Mouse (Mus musculus) embryonic facial prominence, embryonic 12.5 days (tissue): ENCODE results near the gene Gk2. TPM values are rescaled to one million over a fixed set of nuclear protein-coding genes. Genes with fewer than 3 reads are reported as not detected.

Experiments
- ATAC-seq: fragments of 200-750 bp; cut with Nextera tagmentation; 2 replicates; pipeline ENCODE4 v1.8.0; 2017; ENCODE audit not compliant: insufficient number of reproducible peaks, insufficient read depth, low FRiP score, low TSS enrichment
- H3K27ac ChIP-seq: fragments of 300-500 bp; sonication (generic); 2 replicates; pipeline ENCODE4 v1.5.1; 2016; ENCODE audit warnings: mild to moderate bottlenecking
- H3K27me3 ChIP-seq: fragments of 300-500 bp; sonication (generic); 2 replicates; pipeline ENCODE4 v1.6.1; 2016; ENCODE audit warnings: mild to moderate bottlenecking, moderate library complexity
- H3K36me3 ChIP-seq: fragments of 300-500 bp; sonication (generic); 2 replicates; pipeline ENCODE4 v1.6.1; 2016; ENCODE audit warnings: mild to moderate bottlenecking
- H3K4me1 ChIP-seq: fragments of 300-500 bp; sonication (generic); 2 replicates; pipeline ENCODE4 v1.6.1; 2016
- H3K4me2 ChIP-seq: fragments of 300-500 bp; sonication (generic); replicated peaks from 2 replicates; pipeline ENCODE4 v1.6.1; 2016; ENCODE audit warnings: mild to moderate bottlenecking, moderate library complexity
- H3K4me3 ChIP-seq: fragments of 300-500 bp; sonication (generic); 2 replicates; pipeline ENCODE4 v1.5.1; 2016; ENCODE audit warnings: mild to moderate bottlenecking
- H3K9ac ChIP-seq: fragments of 300-500 bp; sonication (generic); 2 replicates; pipeline ENCODE4 v1.6.1; 2016; ENCODE audit warnings: mild to moderate bottlenecking, moderate library complexity
- H3K9me3 ChIP-seq: fragments of 300-500 bp; sonication (generic); 2 replicates; pipeline ENCODE4 v1.6.1; 2016; ENCODE audit warnings: mild to moderate bottlenecking, moderate library complexity
- WGBS: fragments of 180-500 bp; shearing (Covaris S2); methylation state at CpG from one replicate; pipeline ENCODE4 v1.1.7; 2016; 5-methylcytosine and 5-hydroxymethylcytosine counted together
- polyA plus RNA-seq: library from polyadenylated mRNA; unstranded; fragments of >200 nt; fragmentation: Nextera tagmentation; extraction: Ambion mirVana; gene quantifications from 2 replicates; pipeline ENCODE4 v1.2.1, GENCODE M21; 2016

Gene Gk2
- polyA plus RNA-seq: not detected in 2 replicates

DNA sequence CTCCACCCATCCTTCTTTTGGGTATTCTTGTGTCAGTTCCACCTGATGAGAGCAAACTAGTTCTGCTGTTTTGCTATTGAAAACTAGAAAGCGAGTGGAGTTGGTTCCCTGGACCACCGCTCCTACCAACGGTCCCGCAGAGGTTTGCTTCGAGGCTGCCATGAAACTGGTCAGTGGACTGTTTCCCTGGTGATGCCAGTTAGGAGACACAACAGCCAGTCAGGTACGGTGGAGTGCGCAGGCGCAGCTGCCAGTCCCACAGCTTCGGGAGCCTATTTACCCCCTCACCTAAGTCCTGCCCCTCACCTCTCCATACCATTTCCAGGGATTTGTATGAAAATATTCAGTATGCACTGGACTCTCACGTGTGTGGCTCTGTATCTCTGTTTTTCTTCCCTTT is at the start of gene Gk2:
Gene Gk2 (minus strand): TSS at position 206 of the 400 bp plus-strand sequence.
- Histone ChIP-seq H3K4me1 (no peaks in the 10 kb centered on the region), H3K4me3 (no peak within 1 kb of the TSS), H3K27me3 (no peaks in the 10 kb centered on the region), H3K9ac (no peak within 1 kb of the TSS), H3K27ac (no peak within 1 kb of the TSS), H3K9me3 (no peaks in the 10 kb centered on the region), H3K4me2 (no peak within 1 kb of the TSS), H3K36me3 (no peaks in the 10 kb centered on the region)
- 92% methylated on average over 10 of the region's 10 CpGs for WGBS
- ATAC-seq: no peak

DNA sequence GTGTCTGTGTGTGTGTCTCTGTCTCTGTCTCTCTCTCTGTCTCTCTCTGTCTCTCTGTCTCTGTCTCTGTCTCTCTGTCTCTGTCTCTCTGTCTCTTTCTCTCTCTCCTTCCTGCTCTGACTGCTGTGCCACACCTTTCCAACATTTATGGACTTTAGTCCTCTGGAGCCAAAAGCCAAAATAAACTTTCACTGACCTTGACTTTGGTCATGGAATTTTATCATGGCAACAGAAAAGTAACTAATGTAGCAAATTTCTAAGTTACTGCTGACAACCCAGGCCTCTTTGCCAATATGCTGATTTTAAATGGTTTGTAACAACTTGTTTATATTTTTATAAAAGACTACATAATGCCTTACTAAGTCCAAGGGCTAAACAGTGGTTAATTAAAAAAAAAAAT is 41.2 kb upstream of the Gk2 start:
- Histone ChIP-seq H3K36me3 (no peaks in the 10 kb centered on the region), H3K4me3 (no peak overlapping the region), H3K27ac (no peak overlapping the region), H3K9ac (no peak overlapping the region), H3K27me3 (no peaks in the 10 kb centered on the region), H3K9me3 (no peaks in the 10 kb centered on the region), H3K4me2 (no peak overlapping the region), H3K4me1 (no peaks in the 10 kb centered on the region)
- no peak for ATAC-seq

DNA sequence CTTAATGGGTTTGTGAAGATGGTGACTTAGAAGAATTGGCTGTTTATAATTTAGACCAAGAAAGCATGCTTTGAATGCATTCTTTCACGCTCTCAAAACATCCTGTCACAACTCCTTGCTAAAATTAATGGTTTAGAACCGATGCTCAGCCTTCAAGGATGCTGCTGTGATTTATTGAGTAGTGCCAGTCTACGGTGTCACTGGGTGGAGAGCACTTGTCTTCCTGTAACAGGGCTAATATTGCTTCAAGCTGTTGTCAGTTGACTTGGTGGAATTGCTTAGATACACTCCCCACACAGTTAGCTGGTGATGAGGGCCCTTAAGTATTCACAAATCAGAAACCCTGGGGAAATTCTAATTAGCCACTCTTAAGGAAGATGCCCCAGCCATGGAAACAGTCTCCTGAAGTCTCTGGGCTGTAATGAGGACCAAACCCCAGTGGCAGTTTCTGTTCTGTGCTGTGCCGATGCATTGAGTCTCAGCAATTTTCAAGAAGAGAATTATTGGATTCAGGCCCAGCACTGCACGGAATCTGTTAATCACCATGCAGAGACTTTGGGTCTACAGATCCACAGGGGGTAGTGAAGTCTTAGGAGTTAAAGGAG is 38.8 kb upstream of the Gk2 start:
- H3K27ac ChIP-seq: no peak overlapping the region
- no peaks in the 10 kb centered on the region for H3K27me3 ChIP-seq
- H3K4me1 ChIP-seq: no peaks in the 10 kb centered on the region
- 71% methylated on average over 5 of the region's 5 CpGs for WGBS
- H3K36me3 ChIP-seq: no peaks in the 10 kb centered on the region
- H3K4me3 ChIP-seq: no peak overlapping the region
- H3K9ac ChIP-seq: no peak overlapping the region
- ATAC-seq: no peak
- no peaks in the 10 kb centered on the region for H3K9me3 ChIP-seq
- no peak overlapping the region for H3K4me2 ChIP-seq

DNA sequence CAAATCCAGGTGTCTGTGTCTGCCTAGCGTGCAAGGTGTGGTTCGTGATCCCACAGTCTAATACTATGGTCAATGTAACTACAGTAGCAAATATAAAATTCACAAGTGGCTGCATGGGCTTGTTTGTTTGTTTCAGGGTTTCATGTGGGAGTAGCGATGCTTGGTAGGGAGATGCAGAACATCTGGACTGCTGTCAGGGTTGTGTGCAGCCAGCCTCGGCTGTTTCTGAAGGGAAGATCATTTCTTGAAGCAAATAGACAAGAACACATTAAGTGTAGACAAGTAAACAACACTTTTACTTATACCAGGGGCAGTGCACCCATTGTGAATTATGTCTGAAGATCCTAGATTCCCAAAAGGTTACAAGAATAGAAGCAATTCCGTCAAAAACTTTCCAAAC is 36.6 kb upstream of the Gk2 start:
- Histone ChIP-seq H3K9ac (no peak overlapping the region), H3K36me3 (no peaks in the 10 kb centered on the region), H3K4me2 (no peak overlapping the region), H3K4me1 (no peaks in the 10 kb centered on the region), H3K9me3 (no peaks in the 10 kb centered on the region), H3K4me3 (no peak overlapping the region), H3K27me3 (no peaks in the 10 kb centered on the region), H3K27ac (no peak overlapping the region)
- ATAC-seq: no peak
- 80% methylated on average over 5 of the region's 5 CpGs for WGBS

DNA sequence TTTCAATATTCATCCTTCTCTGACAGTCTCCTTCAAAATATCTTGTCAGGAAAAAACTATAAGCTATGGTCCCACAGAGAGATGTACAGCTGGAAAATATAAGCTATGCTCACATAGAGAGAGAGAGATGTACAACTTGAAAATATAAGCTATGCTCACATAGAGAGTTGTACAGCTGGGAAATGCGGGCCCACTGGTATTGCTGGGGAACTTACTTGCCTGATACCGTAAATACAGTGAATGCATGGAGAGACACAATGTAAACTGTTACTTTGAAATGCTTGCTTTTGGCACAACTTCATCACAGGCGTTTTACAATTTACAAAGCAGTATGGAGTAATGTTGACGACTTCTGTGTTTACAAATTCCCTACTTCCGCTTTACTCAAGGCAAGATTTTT is 29.3 kb upstream of the Gk2 start:
- H3K4me2 ChIP-seq: no peak overlapping the region
- no peaks in the 10 kb centered on the region for H3K9me3 ChIP-seq
- H3K4me3 ChIP-seq: no peak overlapping the region
- no peak overlapping the region for H3K27ac ChIP-seq
- ATAC-seq: no peak
- no peaks in the 10 kb centered on the region for H3K27me3 ChIP-seq
- WGBS: 88% methylated on average over 5 of the region's 5 CpGs
- no peak overlapping the region for H3K9ac ChIP-seq
- H3K36me3 ChIP-seq: no peaks in the 10 kb centered on the region
- H3K4me1 ChIP-seq: no peaks in the 10 kb centered on the region

DNA sequence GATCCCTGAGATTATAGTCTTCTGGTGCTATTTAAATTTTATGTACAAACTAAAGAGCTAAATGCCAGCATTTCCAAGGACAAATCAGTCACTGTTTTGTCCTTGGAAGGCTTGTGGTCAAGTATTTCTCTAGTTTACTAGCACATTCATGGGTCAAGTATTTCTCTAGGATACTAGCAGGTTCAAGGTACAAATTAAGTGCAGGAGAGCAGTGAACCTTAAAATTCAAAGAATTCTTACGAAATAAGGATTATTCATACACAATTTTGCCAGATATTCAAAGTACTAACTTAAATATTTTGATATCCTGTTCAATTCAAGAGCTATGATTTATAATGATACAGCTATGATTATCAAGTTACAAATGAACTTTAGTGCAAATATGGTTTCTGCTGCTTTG is 23.2 kb upstream of the Gk2 start:
- no peak overlapping the region for H3K4me2 ChIP-seq
- no peaks in the 10 kb centered on the region for H3K9me3 ChIP-seq
- H3K9ac ChIP-seq: no peak overlapping the region
- no peak overlapping the region for H3K27ac ChIP-seq
- ATAC-seq: no peak
- WGBS: 68% methylated on average over 1 of the region's 1 CpGs
- H3K27me3 ChIP-seq: no peaks in the 10 kb centered on the region
- H3K4me3 ChIP-seq: no peak overlapping the region
- no peaks in the 10 kb centered on the region for H3K4me1 ChIP-seq
- no peaks in the 10 kb centered on the region for H3K36me3 ChIP-seq

DNA sequence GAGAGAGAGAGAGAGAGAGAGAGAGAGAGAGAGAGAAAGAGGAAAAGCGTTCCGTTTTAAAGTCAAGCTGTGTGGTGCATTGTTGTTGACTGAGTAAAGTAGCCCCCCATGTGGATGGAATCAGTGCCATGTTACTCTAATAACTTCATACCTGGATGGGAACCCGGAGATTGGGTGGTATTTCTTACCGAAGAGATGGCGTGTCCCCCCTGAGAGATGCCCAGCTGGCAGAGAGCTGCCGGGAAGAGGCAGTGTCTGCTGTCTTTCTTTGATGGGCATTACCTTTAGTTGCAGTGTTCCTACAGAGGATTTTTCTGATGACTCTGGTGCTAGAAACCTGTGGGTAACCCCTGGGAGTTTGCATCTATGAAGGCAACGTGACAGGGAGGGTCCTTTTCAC is 10.4 kb upstream of the Gk2 start:
- no peak overlapping the region for H3K4me3 ChIP-seq
- no peak overlapping the region for H3K9ac ChIP-seq
- WGBS: 90% methylated on average over 7 of the region's 7 CpGs
- H3K4me1 ChIP-seq: no peaks in the 10 kb centered on the region
- H3K27ac ChIP-seq: no peak overlapping the region
- no peaks in the 10 kb centered on the region for H3K9me3 ChIP-seq
- ATAC-seq: no peak
- no peaks in the 10 kb centered on the region for H3K36me3 ChIP-seq
- no peak overlapping the region for H3K4me2 ChIP-seq
- H3K27me3 ChIP-seq: no peaks in the 10 kb centered on the region

DNA sequence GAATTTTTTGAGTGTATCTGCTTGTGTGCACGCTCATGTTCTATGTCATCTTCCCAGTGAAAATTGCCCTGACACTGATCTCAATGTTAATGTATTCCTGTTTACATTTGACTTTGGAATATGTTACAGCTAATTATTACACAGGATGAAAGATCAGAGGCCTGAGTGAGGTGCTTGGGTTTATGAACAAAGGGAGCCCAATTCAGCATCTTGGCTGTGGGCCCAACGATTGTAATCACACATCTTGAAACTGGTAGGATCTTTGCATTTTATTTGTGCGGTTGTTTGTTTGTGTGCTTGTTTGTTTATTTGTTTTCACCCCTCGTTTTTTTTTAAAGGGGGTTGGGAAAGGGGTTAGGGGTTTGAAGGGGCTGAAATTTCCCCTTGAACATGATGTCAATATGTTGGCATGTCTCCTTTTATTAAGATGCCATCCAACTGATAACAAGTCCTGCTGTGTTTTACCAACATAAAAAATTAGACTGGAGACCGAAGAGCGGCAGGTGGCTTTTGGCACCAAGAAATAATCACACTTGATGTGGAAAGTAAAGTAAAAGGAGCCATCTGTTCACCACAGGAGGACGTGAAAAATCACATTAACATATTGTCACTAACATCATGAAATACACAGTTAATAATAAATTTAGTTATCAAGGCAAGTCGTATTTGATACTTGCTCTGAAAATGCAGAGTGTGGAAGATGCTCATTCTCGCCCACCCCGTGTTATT is 9.8 kb upstream of the Gk2 start:
- H3K27me3 ChIP-seq: no peaks in the 10 kb centered on the region
- no peak overlapping the region for H3K9ac ChIP-seq
- H3K36me3 ChIP-seq: no peaks in the 10 kb centered on the region
- H3K4me3 ChIP-seq: no peak overlapping the region
- H3K4me2 ChIP-seq: no peak overlapping the region
- H3K27ac ChIP-seq: no peak overlapping the region
- ATAC-seq: no peak
- H3K9me3 ChIP-seq: no peaks in the 10 kb centered on the region
- no peaks in the 10 kb centered on the region for H3K4me1 ChIP-seq
- 80% methylated on average over 10 of the region's 10 CpGs for WGBS

DNA sequence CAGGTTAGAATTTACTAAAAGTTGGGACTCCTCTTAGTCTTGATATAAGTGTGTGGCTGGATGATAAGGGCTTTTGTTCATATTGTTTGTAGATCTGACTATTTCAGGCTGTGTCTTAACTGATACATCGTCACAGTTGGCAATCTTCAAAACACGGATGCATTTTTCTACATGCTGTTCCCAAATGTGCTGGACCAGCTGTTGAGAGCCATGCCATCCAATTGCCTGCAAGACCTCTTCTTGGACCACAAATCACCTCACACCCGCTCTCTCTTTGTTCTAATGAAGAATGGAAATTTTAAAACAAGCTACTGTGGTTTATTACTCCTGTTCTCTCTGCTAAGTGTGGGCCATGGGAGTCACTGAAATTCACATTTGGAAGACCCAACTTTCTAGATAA is 9.1 kb upstream of the Gk2 start:
- ATAC-seq: no peak
- no peak overlapping the region for H3K9ac ChIP-seq

DNA sequence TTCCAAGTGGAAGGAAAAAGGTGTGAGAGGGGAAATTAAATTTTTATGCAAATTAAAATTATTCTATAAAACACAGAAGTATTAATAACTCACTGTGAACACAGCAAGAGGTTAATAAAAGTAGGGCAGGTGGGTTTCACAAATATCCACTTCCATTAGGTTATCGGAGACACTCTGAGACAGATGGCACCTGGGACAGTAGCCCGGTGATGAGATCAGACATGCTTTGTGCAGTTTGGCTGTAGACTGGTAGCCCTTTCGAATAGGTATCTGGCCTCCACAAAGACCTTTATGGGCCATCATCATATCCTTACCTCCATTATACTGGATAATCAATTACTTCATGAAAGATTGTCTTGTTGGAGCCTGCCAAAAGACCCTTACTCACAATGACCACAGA is 6.0 kb upstream of the Gk2 start:
- Histone ChIP-seq H3K9me3 (no peaks in the 10 kb centered on the region), H3K27me3 (no peaks in the 10 kb centered on the region), H3K4me3 (no peak overlapping the region), H3K36me3 (no peaks in the 10 kb centered on the region), H3K27ac (no peak overlapping the region), H3K4me1 (no peaks in the 10 kb centered on the region), H3K4me2 (no peak overlapping the region), H3K9ac (no peak overlapping the region)
- ATAC-seq: no peak
- WGBS: 89% methylated on average over 3 of the region's 3 CpGs

More for the DNA sequence above, 9.1 kb upstream of the Gk2 start:
- no peak overlapping the region for H3K4me2 ChIP-seq
- H3K4me3 ChIP-seq: no peak overlapping the region
- 88% methylated on average over 3 of the region's 3 CpGs for WGBS
- no peaks in the 10 kb centered on the region for H3K27me3 ChIP-seq
- H3K9me3 ChIP-seq: no peaks in the 10 kb centered on the region
- no peaks in the 10 kb centered on the region for H3K4me1 ChIP-seq
- H3K27ac ChIP-seq: no peak overlapping the region
- H3K36me3 ChIP-seq: no peaks in the 10 kb centered on the region

DNA sequence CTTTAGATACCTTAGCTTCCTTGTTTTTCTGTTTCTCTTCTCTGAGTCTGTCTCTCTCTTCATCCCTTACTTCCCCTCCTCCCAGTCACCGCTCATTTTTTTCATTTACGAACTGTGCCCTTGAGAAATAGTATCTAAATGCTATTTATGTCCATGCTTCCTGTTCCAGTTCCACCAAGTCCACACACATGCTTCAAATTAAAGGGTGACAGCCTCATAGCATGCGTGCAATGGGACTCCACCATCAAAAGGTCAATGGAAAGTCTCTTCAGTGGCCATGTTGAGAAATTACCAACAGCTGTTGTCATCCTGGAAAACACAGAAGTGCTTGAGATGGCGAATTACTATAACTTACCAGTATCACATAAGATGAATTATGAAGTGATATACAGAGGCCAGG is 5.4 kb downstream of the Gk2 start:
- WGBS: 41% methylated on average over 4 of the region's 4 CpGs
- Histone ChIP-seq H3K27me3 (no peaks in the 10 kb centered on the region), H3K4me1 (no peaks in the 10 kb centered on the region), H3K9me3 (no peaks in the 10 kb centered on the region), H3K4me3 (no peak overlapping the region), H3K9ac (no peak overlapping the region), H3K27ac (no peak overlapping the region), H3K36me3 (no peaks in the 10 kb centered on the region), H3K4me2 (no peak overlapping the region)
- no peak for ATAC-seq

DNA sequence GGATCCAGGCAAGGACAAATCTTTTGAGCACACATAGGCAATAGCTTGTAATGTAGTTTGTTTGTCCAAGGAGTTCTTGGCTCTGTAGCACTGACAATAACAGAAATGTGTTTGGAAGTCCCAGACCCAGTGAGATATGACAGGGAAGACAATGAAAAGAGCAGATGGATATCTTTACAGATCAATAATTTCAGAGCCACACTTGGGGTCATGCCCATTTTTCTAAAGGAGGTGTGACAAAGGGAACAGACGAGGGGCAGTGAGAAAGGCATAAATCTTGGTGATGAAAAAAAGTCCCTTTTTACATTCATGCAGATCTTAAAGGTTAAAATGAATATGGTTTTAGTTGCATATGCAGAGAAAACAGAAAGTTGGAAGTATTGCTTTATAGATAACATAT is 12.6 kb downstream of the Gk2 start:
- WGBS: 62% methylated on average over 1 of the region's 1 CpGs
- Histone ChIP-seq H3K4me1 (no peaks in the 10 kb centered on the region), H3K4me3 (no peak overlapping the region), H3K9ac (no peak overlapping the region), H3K4me2 (no peak overlapping the region), H3K36me3 (no peaks in the 10 kb centered on the region), H3K9me3 (no peaks in the 10 kb centered on the region), H3K27ac (no peak overlapping the region), H3K27me3 (no peaks in the 10 kb centered on the region)
- ATAC-seq: no peak
